Mouse (Mus musculus): Measurements from ENCODE around the gene Gabra5.
A peak's percentile ranks its signal among the peaks of the same experiment; 100 is the strongest.

- peak; percentile 52; the same call in 1 of the 2 replicates for TF ChIP-seq CTCF (IDR thresholded peaks at IDR 0.05; ENCODE audit: borderline replicate concordance, extremely low read depth, insufficient read depth, insufficient read length)
- TF ChIP-seq POLR2A (IDR thresholded peaks at IDR 0.05; ENCODE audit: borderline replicate concordance, extremely low read depth, insufficient read depth, insufficient read length, poor library complexity, severe bottlenecking) = no peak
Measured at GRCm38 (mm10) chr7:57538565-57538964, 28.7 kb upstream of the Gabra5 start.
